Mouse (Mus musculus) cerebellum, adult (tissue): ENCODE measurements around the gene Pex7.

ENCODE experiments used
- ATAC-seq: cut with Nextera tagmentation; 2 replicates; pipeline ENCODE4 v1.9.2; 2017; ENCODE audit warnings: mild to moderate bottlenecking, moderate library complexity, mixed read lengths; ENCODE audit not compliant: insufficient number of reproducible peaks, low FRiP score, low TSS enrichment

The Pex7 gene

GRCm38 (mm10) chr10:19818723-19819355 lies 88.7 kb downstream of the Pex7 start:
- no peak for ATAC-seq

DNA sequence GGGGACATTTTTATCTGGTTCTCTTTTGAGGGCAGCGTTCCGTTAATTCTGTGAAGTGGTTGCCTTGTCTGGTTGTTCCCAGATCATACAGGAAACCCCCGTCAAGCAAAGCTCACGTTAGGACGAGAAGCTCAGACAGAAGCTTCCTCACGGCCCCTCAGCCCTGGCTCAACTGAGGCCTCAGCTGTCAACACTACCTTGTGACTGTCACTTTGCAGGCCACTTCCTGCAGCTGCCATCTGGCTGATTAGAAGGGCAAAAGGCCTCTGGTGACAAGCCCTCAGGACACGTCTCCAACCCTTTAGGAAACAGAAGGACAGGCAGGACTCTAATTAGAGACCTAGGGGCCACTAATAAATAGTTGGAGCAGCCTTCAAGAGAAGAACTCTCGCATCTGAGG lies 92.1 kb downstream of the Pex7 start:
- 0 out of 2 replicates have a peak, but pooled peaks have one; percentile 37 for ATAC-seq

- 0 out of 2 replicates have a peak, but pooled peaks have one; percentile 43 for ATAC-seq
Measured at GRCm38 (mm10) chr10:19811436-19812172, 95.9 kb downstream of the Pex7 start.

DNA sequence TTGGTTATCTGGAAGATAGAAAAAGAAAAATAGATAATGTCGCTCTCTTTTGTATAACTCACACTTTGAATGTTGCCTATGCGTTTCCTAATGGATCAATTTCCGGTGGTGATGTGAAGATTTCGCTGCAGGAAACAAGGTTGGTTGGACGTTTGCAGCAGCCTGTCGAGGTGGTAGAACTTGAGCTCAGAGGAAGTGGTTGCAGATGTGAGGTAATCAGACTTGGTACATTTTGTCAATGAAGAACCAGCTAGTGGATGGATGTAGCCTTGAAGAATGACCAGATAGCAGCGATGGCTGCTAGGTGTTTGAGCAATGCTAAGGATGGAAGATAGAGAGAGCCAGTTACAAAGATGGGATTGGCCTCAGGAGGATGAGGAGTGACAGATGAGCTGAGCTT lies 102.7 kb downstream of the Pex7 start:
- no peak for ATAC-seq
